Mouse (Mus musculus) adrenal gland (tissue): ENCODE data around the gene Tram2.

ENCODE experiments used
- intact Hi-C: fragments of 180-260 bp; cut with DNase I; formaldehyde crosslinking; loops from one replicate; pipeline ENCODE4 v1.15.1; 2025

The Tram2 gene

DNA sequence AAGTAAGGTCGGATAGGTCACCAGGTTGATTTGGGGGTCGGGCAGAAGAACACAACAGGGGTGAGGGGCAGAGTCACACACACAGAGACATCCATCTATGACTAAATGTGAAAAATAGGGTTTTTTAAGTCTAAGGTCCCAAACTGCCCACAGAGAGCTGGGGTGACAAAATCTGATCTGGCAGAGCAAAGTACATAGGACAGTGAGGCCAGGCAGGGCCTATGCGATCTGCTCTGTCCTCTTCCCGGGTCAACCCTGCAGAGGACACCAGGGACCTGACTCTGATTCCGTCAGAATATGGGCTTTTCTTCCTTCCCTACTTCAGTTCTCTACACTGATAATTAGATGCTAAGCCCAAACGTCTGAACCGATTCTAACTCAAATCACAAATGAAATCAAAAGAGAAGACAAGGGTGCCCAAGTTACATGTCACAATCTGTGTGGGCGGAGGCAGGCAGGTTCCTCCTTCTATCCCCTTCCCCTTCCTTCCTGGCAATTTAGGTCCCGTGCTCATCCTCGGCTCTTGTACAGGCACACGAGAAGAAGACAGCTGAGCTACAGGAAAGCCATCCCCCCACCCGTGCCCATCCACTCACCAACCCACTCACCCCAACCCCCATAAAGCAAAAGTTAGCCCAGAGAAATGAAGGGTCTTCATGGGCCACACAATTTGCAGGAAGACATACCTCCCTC lies 9.1 kb downstream of the Tram2 start:
- intact Hi-C loops: loop anchor here (5.0 to 10.0 kb wide), 2 partner anchors 118 to 245 kb away; partner anchors contain the start of genes Efhc1 and Mcm3

DNA sequence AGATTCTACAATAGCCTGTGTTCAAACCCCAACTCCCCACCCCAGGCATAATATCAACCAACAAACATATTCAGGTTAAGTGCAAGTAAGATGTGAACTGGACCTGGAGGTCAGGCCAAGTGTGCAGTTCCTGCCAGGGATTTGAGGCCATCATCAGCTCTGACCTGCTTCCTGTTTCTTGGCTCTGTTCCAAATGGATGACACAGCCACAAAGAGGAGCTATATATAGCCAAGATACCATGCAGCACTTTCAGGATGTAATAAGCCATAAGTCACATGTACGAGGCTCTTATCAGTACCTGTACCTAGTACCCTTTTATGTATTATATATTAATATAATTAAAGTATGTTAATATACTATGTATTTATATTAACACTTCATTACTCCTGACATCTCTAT lies 10.5 kb downstream of the Tram2 start:
- intact Hi-C loops: no loop called here

GRCm38 (mm10) chr1:21067536-21068221 lies 11.3 kb downstream of the Tram2 start:
- intact Hi-C loops: no loop called here

DNA sequence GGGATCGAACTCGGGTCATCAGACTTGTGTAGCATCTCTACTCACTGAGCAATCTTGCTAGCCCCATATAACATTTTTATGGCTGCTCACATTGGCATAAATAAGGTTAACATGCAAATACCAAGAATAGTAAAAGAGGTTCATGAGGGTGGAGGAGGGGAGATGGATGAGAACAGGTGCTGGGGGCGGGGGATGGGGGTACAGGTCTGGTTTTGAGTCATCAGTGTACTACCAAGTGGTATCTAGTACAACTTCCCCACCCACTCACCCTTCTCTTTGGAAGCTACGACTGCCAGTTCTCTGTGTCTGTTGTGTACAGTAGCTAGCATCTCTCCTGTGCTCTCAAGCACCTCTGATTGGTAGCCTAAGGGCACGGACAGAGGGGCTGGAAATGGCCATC lies 14.9 kb downstream of the Tram2 start:
- intact Hi-C loops: no loop called here

- intact Hi-C loops: no loop called here
Measured at GRCm38 (mm10) chr1:21059385-21060109, 19.5 kb downstream of the Tram2 start.

DNA sequence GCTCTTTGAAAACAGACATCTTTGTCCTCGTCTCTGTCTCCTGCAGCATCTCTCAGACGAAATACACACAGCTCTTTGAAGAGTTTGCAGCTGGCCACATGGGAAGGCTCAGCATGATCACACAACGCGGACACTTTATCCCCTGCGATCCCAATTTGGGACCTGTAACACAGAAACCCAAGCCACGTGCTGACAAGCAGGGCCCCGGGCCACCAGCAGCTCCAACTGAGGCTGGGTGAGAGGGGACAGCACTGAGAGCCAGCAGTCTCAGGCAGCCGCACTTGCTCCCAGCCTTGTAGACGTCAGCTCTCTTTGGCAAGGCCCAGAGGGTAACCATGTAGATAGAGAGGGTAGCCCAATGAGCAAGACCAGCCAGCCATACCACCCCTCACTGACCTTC lies 26.0 kb downstream of the Tram2 start:
- intact Hi-C loops: no loop called here

- intact Hi-C loops: no loop called here
Measured at GRCm38 (mm10) chr1:21052608-21053007, 26.4 kb downstream of the Tram2 start.

DNA sequence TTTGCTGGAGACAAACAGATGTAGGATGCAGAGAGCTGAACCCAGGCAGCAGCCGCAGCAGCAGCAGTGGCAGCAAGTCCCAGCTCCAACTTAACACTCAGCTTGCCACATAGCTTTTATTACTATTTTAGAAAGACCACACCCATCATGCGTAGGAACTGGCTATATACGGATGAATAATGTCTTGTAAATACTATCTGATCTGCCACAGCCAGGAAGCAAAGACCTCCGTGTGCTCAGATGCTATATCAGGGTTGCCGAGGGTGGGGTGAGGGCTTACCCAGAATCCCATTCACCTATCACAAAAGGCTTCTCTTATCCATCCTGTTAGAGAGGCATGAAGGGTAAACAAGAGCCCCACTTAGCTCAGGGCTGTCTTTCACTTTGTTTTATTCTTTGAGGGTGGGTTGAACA lies 26.9 kb downstream of the Tram2 start:
- intact Hi-C loops: no loop called here

GRCm38 (mm10) chr1:21049005-21049404 lies 30.0 kb downstream of the Tram2 start:
- intact Hi-C loops: no loop called here

DNA sequence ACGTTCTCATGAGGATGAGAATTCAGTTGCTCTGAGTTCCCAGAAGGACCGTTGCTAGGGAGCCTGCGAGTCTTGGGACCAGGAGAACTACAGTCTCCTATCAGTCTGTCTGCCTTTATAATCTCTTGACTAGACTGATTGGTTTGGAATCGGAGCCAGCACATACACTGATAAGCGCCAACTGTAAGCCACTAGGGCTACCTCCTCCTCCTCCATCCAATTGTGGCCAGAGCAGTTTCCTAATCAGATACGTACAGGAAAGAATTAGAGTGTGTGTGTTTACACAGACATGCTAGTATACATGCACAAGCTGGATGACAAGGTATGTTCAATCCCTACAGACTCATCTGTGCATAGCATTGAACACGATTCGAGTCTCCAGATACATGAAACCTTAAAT lies 30.6 kb downstream of the Tram2 start:
- intact Hi-C loops: no loop called here

DNA sequence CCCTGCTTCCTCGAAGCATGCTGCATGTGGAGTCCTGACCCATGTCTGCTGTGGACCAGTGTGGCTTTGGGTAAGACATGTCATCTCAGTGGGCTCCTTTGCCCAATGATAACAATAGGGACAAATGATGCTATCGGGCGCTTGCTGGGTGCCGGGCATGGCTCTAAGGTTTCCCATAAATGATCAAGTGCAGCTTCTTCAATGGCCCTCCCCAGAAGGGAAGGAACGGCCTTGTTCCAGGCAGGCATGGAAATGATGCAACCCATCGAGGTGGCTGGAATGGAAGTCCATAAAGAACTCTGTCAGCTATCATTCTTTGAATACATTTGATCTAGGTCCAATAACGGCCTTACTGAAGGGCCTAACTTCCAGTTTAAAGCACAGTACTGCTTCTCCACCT lies 36.6 kb downstream of the Tram2 start:
- intact Hi-C loops: no loop called here

DNA sequence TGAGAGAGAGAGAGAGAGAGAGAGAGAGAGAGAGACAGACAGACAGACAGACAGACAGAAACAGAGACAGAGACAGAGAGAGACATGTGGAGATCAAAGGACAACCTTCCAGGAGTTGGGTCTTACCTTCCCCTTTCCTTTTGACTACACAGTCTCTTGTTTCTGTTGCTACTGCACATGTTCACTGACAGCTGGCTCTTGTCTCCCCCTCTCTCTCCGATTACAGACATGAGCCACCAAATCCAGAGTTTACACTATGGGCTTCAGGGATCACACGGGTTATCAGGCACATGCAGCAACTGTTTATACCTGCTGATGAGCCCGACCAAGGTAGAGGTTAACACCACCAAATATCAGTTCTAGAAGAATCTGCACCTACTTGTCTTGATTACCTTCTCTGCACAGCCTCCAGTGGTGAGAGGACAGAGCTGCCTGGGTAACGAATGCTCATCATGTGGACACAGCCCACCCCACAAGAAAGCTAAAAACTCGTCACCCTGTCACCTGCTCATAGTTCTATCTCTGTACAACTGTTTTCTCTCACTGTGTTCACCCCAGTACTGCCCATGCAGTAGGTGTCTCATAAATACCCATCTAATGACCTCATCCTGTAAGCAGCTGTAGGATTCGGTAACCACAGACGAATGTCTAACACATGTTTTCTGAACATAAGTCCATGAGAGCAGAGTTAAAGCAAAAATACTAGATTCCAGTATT lies 38.3 kb downstream of the Tram2 start:
- intact Hi-C loops: no loop called here

DNA sequence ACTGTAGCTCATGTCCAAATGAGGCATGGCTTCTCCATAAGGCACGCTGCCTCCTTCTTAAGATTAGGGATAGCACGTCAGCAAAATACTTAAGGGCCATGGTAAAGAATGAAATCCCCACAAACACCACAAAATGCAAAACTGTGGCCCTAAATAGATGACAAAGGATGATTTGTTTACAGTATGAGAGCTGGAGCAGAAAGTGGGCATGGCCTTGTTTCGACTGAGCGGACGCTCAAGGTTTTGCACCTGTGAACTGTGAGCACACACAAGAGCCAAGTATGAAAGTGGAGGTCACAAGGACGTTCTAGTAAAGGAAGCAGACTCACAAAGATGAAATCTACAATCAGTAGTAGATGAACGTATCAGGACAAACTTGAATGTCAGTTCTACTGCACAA lies 38.9 kb downstream of the Tram2 start:
- intact Hi-C loops: no loop called here

- intact Hi-C loops: no loop called here
Measured at GRCm38 (mm10) chr1:21039564-21039963, 39.5 kb downstream of the Tram2 start.

DNA sequence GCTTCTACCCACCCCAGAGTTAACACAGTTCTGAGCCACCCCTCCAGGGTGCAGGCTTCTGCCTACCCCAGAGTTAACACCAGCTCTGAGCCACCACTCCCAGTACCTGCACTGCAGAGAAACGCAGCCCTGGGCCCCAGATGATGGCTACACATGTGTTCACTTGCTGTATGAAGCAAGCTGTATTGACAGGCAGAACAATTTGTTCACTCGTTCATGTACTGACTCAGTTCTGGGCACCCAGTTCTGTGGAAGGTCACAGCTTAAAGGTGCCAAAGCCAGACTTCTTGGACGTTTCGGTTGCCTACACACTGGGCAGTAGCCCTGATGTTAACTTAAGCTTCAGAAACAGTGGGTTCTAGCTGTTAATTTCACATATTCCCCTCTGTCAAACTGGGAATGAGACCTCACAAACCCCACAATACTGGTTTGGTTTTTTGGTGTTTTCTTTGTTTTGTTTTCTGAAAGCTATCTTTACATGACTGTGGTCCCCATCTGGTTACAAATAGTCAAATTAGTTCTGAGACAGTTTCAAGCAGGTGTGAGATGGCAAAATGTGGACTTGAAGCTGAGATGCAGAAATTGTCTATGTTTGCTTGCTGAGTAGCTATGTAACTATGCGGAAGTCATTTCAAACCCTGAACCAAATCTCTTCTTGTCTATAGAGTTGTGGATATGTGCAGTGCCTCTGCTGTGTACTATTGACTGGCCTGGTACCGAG lies 41.0 kb downstream of the Tram2 start:
- intact Hi-C loops: no loop called here

DNA sequence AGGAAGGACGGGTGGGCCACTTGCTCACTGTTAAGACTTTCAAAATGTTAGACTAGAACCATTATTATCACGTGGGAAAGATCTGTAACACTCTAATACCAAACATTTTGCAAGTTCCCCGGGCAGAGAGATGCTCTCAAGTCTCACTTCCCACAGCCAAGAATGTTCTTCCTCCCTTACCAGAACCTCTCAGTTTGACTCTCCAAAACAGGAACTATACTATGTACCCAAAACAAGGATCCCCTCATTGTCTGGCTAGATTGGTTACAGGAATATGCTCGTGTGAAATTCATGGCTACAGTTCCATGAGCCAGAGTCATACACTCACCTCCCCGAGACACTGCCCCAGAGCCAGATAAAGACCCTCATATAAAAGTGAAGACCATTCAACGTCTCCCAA lies 43.2 kb downstream of the Tram2 start:
- intact Hi-C loops: no loop called here

DNA sequence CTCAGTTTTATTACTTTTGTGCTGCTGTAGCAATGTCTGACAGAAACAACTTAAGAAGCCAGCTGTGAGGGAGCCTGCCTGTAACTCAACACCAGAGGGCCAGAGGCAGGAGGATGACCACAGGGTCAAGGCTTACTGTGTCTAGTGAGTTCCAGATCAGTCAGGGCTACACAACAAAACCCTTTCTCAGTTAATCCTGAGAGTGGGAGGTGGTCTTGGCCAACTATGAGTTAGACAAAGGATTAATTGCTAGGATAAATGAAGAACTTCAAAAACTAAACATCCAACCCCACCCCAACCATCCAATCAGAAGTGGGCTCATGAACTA lies 45.3 kb downstream of the Tram2 start:
- intact Hi-C loops: no loop called here

GRCm38 (mm10) chr1:21033065-21033791 lies 45.8 kb downstream of the Tram2 start:
- intact Hi-C loops: no loop called here

GRCm38 (mm10) chr1:21031650-21032049 lies 47.4 kb downstream of the Tram2 start:
- intact Hi-C loops: no loop called here

DNA sequence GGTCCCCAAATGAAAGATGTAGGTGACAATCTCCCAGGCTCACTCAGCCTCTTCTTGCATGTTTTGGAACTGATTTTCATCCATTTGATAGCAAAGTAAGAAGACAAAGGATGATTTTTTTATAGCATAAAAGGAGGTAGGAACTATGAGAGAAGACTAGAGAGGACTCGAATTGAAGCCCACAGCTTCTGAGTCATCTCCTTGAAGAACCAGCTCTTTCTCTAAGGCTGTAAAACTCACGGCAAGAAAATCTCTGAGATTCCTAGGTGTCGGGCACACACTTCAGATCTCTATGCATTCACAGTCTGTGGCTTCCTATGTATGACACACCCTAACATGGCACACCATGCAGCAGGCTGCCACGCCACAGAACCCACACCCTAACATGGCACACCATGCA lies 50.0 kb downstream of the Tram2 start:
- intact Hi-C loops: no loop called here

DNA sequence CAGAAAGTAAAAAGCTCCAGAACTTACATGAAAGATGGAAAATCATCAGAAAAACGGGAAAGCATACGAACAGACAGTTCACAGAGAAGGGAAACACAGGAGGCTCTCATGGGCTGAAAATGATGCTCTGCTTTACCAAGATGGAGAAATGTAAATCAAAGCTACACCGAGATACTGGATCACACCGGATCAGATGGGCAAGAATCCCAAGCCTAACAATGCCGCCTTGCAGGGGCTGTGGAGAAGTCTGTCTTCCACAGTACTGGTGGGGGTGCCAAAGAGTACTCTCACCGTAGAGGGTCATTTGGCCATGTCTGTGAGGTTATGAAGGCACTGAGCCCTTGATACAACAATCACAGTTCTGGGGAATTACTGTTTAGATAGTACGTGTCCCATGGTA lies 52.5 kb downstream of the Tram2 start:
- intact Hi-C loops: no loop called here
